Mouse (Mus musculus): ENCODE results near the gene Slc35c2.

The Slc35c2 gene

DNA sequence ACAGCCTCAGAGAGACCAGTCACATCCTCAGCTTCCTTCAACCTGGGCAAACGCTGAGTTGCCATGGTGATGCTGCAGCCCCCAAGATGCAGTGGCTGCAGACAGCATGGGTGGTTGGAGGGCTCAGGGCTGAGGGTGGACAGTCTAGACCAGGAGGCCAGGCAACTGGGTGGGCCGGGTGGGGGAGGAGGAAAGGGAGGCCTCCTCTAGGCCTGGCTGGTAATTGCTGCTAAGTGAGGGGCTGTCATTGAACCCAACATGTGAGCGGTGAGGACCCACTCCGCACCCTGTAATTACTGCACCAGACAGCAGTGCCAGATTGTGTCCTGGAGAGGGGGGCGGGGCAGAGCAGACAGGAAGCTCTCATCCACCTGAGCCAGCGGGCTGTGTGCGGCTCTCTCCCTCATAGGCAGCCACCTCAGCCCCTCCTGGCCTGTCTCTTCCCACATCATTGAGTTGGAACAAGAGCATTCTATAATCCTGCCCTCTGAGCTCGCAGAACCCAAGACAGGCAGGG lies 12.5 kb downstream of the Slc35c2 start:
- no peak for DNase-seq (ENCODE audit: low spot score)

DNA sequence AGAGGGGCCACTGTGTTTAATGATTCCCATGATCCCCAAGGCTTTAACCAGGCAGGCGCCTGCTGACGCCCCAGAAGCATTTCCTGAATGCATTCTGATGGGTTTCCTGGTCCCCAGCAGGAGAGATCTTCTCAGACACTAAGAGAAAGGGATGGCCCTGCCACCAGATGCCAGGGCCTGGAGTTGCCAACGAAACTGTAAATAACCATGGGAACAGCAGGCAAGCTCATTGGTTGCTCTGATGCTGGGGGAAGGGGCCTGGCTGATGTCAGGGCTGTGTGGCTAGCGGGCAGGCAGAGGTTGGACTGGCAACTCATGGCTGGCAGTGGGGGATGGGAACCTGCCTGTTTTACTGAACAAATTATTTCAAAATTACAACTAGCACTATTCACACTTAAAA lies 14.1 kb downstream of the Slc35c2 start:
- no peak for DNase-seq (ENCODE audit: low spot score)

DNA sequence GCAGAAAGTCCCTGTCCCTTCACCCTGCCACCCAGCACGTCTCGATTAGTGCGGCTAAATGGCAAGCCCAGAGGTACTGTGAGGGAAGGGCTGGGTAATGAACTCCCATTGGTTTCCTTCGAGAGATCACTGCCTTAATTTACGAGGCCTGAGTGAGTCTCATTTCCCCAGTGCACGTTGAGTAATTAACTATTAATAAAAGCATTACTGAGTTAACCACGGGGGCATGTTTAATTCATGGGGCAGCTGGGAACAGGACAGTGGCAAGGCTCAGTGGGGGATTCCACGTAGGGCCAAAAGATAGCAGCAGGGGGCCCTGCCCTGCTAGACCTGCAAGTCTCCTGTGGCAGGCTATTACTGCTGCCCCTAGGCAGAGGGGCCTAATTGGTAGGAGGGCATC lies 16.3 kb downstream of the Slc35c2 start:
- no peak for DNase-seq (ENCODE audit: low spot score)

DNA sequence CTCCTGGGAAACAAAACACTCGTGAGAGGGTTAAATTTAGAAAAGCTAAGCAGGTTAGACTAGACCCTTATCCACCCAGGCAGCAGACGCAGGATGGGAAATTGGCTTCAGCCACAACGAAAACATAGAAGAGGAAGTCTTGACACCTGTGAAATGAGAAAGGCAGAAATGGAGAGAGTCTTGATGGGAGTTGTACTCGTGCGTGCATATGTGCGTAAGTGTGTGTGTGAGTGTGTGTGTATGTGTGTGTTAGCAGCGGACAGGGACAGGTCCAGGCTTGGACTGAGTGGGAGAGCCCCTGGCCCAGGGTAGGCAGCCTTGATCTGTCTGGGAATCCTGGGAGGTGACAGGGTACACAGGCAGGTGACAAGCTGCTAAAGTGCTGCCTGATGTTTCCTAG lies 16.8 kb downstream of the Slc35c2 start:
- no peak for DNase-seq (ENCODE audit: low spot score)

DNA sequence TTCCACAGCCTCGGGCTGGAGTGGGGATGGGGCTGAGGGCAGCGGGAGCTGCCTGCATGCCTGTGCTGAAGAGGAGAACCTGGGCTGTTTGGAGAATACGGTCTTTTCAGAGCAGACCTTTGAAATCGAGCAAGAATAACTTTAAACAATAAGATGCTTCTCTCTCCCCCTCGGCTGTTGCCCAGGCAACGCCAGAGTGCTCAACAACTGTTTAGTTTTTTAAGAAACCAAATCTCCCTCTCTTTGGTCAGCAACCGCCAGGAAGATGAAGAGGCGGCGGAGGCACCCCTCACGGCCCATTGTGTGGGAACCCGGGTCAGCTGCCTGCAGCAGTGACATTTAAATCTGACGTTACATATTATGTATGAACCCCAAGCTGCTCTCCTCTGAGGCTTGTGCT lies 20.9 kb downstream of the Slc35c2 start:
- DNase-seq (ENCODE audit: low spot score): no peak

DNA sequence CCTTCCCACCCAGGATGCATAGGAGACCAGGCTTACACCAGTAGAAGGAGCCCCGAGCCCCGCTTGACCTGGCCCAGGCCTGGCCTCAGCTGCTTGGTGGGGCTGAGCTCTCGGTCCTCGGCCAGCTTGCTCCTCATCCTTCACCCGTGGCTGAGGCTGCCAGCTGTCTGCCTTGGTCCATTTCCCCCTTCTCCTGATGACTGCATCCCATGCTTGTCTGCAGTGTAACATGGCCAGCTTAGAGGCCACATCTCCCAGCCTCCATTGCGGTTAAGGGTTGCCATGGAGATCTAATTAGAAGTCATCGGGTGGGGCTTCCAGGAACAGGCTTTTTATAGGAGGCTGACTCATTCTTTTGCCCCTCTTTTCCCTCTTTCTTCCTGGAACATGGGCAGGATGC lies 23.8 kb downstream of the Slc35c2 start:
- DNase-seq (ENCODE audit: low spot score): no peak

DNA sequence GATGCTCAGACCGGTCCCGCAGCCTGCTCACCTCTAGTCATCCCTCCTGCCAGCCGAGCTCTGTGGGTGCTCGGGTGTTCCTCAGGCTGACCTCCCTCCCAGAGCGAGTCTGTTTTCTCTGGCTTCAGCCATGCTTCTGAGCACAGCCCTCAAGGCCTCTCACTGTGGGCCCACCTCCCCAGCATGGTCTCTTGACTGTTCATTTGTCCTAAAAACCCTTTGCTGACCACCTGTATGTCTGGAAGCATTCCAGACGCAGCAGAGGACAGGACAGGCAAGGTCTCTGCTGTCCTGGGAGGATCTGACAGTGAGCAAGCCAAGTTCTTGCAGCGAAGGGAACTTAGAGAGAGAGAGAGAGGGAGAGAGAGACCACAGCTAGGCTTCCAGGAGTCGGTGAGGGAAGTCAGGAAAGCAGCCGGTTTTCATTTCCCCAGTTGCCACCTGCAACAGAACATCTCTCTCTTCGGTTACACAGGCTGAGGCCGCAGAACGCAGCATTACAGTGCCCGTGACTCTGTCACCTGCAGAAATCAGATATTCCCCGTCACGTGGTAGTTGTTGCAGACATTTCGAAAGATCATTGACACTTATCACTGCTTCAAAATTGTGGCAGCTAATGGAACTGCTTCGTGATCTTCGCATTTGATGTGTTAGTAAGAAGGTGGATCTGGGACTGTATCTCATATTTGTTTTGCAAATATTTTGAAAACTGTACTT lies 25.2 kb downstream of the Slc35c2 start:
- DNase-seq (ENCODE audit: low spot score): no peak

DNA sequence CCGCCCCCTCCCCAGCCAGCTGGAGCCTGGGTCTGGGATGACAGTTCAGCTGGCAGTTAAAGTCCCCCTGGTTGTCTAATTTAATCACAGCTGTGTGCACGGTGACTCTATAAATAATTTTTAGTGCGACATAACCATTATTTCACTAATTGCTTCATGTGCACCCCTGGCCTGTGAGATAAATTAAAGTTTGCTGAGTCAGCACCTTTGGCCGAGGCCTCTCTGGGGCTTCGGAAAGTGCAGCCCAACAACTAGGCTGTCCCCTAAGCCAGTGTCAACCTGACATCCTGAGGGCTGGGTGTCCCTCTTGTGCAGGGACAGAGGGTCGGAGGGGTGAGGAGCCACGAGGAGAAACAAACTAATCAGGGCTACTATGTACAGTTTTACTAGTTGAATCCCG lies 27.8 kb downstream of the Slc35c2 start:
- DNase-seq (ENCODE audit: low spot score): no peak

DNA sequence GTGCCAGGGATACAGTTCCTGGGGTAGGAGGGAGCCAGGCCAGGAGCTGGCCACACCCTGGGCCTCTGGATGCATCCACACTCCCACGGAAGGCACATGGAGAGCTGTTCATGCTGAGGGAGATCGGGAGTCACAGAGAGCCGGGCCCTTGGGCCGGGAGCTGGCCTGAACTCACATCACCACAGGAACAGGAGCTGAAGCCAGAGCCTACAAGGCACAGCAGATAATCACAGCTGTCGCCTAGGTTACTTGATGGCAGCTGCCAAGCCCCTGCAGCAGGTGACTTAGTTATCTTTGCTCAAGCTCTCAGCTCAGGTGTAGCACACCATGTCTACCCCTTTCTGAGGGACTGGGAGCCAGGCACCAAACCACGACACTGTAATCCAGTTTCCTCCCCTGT lies 29.3 kb downstream of the Slc35c2 start:
- no peak for DNase-seq (ENCODE audit: low spot score)

DNA sequence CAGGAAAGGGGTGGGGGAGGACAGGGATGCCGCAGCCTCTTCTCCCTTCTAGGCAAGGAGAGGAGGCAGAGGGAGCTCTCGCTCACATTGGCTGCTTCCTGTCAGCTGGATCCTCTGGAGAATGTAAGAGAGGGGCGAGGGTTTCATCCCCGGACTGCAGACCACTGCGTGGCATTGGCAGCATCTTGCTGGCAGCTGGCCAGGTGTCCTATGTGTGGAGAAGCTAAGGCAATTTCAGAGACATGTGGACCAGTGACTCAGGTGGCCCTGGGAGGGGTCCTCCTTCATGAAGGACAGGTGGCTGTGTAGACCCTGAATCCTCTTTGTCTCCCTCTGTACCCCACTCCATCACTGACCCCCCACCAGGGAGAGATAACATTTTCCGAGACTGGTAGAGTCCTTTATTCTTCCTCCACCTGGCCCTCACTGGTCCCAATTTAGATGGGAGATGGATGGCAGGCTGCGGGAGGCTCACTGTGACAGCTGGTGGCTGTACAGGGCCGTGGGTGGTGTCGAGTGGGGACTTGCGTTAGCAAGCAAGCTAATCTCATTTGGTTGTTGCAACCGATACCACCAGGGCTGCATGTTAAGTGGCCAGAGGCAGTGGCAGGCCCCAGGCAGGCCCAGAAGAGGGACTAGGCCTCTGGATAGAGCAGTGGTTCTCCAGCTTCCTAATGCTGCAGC lies 30.4 kb downstream of the Slc35c2 start:
- no peak for DNase-seq (ENCODE audit: low spot score)

DNA sequence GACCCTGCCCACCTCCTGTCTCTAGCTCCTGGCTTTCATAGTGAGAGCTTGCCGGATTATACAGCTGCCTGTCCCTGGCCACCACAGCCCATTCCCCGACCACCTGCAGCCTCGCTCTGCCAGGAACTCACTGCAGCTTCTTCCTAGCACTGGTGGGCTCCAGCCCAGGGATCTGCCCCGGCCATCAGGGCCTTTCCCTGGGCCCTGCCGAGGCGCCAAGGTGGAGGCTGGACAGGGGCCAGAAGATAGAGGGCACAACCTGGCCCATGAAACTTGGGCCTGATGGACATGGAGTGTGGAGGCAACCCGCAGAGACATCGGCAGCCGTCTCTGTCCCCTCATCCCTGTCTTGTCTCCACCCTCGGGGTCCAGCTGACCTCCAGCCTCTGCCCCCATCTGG lies 31.5 kb downstream of the Slc35c2 start:
- DNase-seq (ENCODE audit: low spot score): no peak

DNA sequence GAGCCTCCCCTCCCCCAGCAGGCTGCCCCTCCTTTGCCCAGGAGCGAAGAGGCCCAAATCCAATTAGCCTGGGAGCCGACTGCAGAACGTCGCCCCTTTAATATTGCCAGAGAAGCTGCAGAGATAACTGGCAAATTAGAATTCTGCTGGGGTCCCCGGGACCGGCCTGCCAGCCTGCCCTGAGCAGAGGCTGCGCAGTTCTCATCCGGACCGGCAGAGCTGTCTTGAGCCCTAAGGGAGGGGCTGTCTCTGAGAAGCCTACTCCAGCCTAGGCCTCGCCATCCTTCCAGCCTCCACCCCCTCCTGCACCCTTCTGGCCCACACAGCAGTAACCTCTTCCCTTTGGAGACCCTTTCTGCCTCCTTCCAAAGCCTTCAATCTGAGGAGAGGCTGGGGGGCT lies 33.8 kb downstream of the Slc35c2 start:
- no peak for DNase-seq (ENCODE audit: low spot score)

DNA sequence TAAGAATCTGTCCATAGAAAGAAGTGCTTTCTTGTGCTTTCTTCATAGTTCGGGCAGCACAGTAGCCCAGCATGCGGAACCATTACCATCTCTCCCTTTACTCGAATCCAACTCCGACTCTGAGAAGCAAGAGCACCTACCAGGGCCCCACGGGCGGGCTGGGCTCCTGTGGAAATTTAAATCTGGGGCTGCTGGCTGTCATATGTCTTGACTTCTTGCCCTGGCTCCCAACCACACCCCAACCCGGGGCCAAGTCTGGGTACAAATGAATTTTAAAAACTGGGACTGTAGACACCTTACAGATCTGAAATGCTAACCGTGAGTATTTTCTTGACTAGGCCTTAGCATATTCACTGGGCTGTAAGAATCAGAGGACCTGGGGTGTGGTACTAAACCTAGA lies 34.4 kb downstream of the Slc35c2 start:
- no peak for DNase-seq (ENCODE audit: low spot score)

DNA sequence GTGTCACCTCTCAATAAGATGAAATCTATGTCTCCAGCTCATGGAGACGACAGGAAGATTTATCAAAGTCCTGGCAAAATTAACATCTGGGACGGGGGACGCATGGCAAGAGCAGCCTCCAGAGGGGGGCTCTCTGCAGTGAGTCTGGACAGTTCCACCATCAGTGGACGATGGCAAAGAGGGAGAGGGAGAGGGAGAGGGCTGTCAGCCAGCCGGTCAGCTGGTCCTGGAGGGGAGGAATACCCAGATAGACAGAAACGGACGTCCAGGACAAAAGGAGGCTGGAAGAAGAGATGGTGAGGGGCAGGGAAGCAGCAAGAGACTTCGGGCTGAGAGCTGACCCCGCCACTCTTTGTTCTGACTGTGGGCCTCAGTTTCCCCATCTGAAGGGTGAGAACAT lies 34.9 kb downstream of the Slc35c2 start:
- no peak for DNase-seq (ENCODE audit: low spot score)

DNA sequence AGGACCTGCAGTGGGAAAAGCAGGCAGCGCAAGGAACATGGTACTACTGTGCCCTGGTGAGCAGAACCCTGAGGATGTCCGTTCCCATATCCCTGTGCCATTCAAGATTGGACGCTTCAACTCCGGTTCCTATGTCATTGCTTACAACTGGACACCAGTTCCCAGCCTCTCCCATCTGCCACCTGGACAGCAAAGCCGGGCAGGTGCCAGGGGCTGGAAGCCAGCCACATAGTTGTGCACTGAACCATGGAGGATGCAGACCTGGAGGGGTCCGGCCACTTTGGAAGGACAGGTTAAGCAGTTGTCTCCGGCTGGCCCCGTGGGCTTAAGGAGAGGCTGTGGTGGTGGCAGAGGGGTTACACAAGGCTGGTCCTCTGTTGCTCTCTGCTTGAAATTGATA lies 35.3 kb downstream of the Slc35c2 start:
- no peak for DNase-seq (ENCODE audit: low spot score)

DNA sequence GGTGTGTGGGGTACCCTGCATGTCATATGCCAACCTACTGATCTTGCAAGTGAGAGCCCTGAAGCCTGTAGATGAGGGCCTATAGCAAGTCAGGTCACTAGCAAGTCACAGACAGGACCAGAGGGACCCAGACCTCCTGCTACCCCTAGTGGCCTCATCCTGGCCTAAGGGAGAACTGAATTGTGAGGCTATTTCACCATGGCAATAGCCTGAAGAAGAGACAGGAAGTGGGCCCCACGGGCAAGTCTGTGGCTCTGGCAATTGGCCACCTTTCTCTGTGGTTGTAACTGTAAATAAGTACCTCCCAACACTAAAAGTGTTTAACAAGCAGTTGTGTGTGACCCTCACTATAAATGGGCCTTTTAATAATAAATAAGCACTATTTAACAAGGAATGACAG lies 36.8 kb downstream of the Slc35c2 start:
- no peak for DNase-seq (ENCODE audit: low spot score)

DNA sequence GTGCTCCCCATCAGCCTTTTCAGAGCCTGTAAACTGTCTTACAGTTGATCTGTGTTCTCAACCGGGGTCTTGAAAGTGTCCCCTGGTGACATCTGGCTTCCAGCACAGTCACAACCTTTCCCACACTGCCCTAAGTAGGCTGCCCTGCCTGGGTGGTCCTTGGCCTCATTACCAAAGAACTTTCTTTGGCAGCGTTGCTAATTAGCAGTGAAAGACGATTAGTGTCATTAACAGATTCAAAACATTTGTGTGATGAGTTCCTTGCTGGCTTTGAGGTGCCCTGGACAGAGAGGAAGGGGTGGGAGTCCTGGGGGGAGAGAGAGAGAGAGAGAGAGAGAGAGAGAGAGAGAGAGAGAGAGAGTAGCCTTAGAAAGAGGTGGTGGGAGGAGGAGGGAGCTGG lies 38.7 kb downstream of the Slc35c2 start:
- DNase-seq (ENCODE audit: low spot score): no peak

DNA sequence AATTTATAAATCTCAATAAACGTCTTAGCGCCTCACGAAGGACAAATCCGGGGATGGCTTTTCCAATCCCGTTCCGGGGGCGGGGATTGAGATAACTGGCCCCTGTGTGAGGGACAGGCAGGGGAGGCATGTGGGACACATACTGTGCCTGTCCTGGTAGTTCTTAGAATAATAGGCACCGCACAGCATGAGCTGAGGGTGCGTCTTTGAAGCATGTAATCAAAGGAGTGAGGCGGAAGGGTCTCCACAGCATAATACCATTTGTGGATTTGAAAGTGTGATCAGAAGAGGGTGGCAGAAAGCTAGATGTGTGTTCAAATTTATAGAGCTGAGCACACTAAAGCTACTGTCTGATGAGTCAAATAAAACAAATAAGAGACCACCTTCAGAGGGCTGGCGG lies 41.3 kb downstream of the Slc35c2 start:
- no peak for DNase-seq (ENCODE audit: low spot score)

DNA sequence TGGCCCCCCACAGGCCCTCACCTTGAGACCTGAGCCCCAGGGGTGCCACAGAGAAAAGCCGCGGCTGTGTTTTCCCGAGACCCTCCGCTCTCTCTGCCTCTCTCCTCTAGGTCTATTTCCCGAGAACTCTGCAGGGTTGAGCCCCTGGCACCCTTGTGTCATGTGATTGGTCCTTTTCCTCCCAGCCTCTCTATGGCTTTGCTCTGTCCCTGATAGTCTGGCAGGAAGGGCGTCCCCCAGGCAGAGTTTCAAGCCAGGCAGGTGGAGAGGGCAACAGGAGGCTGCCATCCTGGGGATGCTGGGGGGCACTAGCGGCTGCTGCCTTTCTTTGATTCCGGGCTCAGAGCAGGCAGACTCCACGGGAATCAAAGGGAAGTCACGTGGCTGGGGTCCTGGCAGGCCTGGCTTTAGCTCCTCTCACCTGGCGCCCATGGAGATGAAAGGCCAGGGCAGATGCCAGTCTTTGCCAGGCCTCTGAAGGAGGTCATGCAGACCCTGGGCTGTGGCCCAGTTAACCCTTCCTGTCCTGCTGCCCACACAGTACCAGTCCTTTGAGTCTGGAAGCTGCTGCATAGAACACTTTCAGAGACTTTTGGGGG lies 44.4 kb downstream of the Slc35c2 start:
- no peak for DNase-seq (ENCODE audit: low spot score)

DNA sequence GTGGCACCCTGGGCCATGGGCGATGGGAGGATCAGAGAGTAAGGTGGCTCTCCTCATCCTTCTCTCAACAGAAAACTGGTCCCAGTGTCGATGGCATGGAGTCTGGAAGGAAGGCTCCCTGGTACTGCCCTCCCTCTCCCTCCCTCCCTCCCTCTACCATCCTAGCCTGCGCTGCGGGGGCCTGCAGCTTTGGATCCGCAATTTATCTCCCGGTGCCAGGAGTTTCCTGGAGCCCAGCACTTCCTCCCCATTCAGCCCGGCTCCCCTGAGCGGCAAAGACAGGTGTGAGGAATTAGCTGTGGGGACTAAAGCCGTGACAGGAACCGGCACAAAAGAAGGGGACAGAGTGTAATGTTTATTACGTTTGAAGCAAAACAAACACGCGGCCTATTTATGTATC lies 45.1 kb downstream of the Slc35c2 start:
- no peak for DNase-seq (ENCODE audit: low spot score)

DNA sequence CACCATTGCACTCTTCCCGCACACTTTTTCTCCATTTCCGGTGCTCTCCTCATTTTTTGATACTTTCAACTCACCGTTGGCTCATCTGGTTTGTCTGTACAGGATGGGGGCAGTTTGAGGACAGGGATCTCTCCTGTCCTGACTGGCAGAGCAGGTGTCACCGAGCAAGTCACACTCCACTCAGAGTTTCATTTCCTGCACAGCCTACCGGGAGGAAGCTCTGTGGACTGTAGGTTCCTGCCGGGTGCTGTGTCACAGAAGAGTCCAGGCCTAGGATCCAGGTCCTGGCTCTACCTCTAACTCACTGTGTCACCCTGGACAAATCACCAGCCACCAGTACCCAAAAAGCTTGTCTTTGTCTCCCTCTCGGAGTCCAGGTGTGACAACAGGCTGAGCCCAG lies 45.9 kb downstream of the Slc35c2 start:
- DNase-seq (ENCODE audit: low spot score): no peak

DNA sequence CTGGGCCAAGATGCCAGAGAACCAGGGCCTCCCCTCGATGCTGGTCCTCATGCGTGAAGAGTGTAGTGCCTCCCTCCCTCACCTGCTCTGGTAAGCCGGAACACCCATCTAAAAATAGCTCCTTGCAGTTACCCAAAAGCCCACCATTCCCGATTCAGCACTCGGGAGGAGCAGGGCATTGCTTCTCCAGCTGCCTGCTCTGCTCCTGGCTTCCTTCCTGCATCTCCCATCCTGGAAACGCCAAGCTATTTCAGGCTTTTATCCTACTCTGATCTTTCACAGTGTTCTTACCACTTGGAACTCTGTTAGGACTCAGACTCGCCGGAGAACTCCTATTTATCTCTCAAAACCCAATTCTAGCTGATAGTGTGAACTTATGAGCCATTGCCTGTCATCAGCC lies 47.3 kb downstream of the Slc35c2 start:
- no peak for DNase-seq (ENCODE audit: low spot score)

DNA sequence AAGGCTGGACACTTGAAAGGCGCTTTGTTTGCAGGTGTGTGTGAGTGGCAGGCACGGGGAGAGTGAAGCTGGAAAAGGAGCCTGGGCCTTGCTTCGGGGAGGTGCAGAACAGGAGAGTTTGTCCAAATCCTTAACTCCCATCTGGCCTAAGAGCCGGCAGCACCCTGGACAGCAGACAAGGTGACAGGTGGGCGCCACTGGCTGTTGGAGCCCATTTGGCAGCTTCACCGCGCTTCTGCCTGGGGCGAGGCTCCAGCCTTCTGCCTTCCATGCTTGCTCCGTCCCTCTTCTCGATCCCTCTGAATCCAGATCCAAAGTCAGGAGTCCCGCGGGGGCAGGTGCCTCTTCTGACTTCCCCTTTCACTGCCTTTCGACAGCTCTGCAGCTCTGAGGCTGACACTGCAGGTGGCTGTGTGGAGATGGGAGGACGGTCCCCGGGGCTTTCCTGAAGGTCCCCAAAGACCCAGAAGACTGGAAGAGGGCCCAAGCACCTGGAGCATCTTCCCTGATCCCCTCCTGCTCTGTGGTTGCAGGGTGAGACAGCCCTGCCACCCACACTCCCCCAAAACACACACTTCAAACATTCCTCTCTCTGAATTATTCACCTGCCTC lies 48.0 kb downstream of the Slc35c2 start:
- no peak for DNase-seq (ENCODE audit: low spot score)
